Mouse (Mus musculus): ENCODE data around the gene Slc7a6os. TPM values are rescaled to one million over a fixed set of nuclear protein-coding genes. Genes with fewer than 3 reads are reported as not detected.

The Slc7a6os gene
- polyA plus RNA-seq, 1 experiment from 2014 or later, result 44.7 TPM

DNA sequence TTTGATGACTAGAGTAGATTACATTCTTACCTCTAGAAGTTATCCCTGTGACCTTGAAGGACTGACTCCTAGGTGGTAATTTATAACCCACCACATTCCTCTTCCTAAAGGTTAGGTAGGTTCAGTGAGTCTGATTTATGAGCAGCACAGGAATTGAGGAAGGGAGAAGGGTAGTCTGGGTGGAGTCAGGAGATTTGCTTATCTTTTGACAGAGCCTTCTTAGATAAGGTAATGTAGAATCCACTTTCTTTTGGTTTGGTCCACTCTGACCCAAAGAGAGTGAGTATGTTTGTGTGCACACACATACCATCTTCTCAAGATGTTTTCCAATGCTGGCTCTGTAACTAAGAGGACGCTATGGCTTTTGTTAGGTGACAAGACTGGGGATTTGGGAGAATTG lies 33.1 kb downstream of the Slc7a6os start:
- Histone ChIP-seq H3K27me3 (no peaks in the 10 kb centered on the region), H3K9me3 (no peaks in the 10 kb centered on the region), H3K4me2 (no peak overlapping the region), H3K9ac (replicated peaks) (no peak overlapping the region), H3K27ac (no peak overlapping the region), H3K4me1 (replicated peaks) (peaks cover 13% of the 10 kb centered on the region), H3K4me3 (replicated peaks) (no peak overlapping the region), H3K36me3 (peaks cover 22% of the 10 kb centered on the region)
- 73% methylated on average over 1 of the region's 1 CpGs for WGBS
- ATAC-seq (ENCODE audit: insufficient number of reproducible peaks, insufficient read depth, low FRiP score, low TSS enrichment, low read depth), result no peak

DNA sequence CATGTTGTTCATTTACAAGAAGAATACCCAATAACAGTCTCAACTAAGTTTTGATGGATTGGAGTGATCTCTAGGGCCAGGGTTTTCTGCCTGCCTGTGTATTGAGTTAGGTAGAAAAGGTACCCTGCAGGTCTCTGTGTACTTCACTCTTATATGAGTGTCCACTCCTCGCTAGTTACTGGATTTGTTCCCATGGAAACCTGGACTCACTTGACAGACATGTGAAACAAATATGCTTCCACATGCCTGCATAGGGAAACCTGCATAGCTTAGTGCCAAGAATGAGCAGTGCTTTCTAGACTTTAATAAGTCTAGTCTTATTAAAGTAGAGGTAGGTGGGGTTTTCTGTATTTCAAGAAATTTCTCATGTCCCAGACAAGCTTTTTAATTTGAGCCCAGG lies 33.8 kb downstream of the Slc7a6os start:
- Histone ChIP-seq H3K9ac (replicated peaks) (no peak overlapping the region), H3K27ac (no peak overlapping the region), H3K4me3 (replicated peaks) (no peak overlapping the region), H3K27me3 (no peaks in the 10 kb centered on the region), H3K4me1 (replicated peaks) (peaks cover 13% of the 10 kb centered on the region), H3K4me2 (no peak overlapping the region), H3K9me3 (no peaks in the 10 kb centered on the region), H3K36me3 (peaks cover 15% of the 10 kb centered on the region)
- WGBS, result 31% methylated on average over 1 of the region's 1 CpGs
- no peak for ATAC-seq (ENCODE audit: insufficient number of reproducible peaks, insufficient read depth, low FRiP score, low TSS enrichment, low read depth)

DNA sequence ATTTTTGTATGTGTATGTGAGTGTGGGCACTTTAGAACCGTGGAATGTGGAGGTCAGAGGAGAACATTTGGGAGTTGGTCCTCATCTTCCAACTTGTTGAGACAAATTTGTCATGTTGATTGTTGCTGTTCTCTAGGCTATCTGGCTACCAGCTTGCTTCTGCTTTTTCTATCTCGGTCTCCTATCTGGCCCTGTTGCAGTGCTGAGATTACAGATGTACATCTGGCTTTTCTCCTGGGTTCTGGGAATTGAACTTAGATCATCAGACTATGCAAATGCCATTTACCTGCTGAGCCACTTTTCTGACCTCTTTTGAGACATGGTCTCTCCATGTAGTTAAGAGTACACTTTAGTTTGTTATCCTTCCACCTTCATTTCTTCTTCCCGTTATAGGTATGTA lies 37.2 kb downstream of the Slc7a6os start:
- Histone ChIP-seq H3K27me3 (no peaks in the 10 kb centered on the region), H3K9ac (replicated peaks) (no peak overlapping the region), H3K4me1 (replicated peaks) (peaks cover 20% of the 10 kb centered on the region), H3K27ac (no peak overlapping the region), H3K9me3 (no peaks in the 10 kb centered on the region), H3K36me3 (peaks cover 3% of the 10 kb centered on the region; the same call in 1 of the 2 replicates), H3K4me2 (no peak overlapping the region), H3K4me3 (replicated peaks) (no peak overlapping the region)
- 96% methylated on average over 3 of the region's 3 CpGs for WGBS
- ATAC-seq (ENCODE audit: insufficient number of reproducible peaks, insufficient read depth, low FRiP score, low TSS enrichment, low read depth), result no peak

DNA sequence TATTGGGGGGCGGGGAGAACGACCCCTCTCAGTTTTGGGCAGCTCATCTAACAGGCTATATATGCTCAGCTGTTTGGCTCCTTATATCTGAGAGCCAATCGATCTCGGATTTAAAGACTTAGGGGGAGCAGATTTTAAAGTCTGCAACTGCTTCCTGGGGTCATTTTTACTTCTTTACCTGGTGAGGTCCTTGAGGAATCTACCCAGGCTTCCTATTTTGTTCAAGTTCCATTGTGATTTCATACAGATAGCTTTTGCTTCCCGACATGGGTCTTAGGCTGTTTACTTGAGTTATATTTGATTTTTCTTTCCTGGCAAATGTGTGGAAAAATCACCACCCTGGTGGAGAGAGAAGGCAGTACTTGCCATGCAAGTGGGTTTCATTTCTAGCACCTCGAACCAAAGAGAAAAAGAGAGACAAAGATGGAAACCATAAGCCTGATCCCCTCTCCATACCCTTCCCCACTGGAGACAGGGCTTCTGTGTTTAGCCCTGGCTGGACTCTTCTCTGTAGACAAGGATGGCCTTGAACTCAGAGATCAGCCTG lies 40.7 kb downstream of the Slc7a6os start:
- H3K27ac ChIP-seq, result 0 out of 2 replicates have a peak overlapping the region, but pooled peaks have one; percentile 23
- H3K27me3 ChIP-seq, result no peaks in the 10 kb centered on the region

DNA sequence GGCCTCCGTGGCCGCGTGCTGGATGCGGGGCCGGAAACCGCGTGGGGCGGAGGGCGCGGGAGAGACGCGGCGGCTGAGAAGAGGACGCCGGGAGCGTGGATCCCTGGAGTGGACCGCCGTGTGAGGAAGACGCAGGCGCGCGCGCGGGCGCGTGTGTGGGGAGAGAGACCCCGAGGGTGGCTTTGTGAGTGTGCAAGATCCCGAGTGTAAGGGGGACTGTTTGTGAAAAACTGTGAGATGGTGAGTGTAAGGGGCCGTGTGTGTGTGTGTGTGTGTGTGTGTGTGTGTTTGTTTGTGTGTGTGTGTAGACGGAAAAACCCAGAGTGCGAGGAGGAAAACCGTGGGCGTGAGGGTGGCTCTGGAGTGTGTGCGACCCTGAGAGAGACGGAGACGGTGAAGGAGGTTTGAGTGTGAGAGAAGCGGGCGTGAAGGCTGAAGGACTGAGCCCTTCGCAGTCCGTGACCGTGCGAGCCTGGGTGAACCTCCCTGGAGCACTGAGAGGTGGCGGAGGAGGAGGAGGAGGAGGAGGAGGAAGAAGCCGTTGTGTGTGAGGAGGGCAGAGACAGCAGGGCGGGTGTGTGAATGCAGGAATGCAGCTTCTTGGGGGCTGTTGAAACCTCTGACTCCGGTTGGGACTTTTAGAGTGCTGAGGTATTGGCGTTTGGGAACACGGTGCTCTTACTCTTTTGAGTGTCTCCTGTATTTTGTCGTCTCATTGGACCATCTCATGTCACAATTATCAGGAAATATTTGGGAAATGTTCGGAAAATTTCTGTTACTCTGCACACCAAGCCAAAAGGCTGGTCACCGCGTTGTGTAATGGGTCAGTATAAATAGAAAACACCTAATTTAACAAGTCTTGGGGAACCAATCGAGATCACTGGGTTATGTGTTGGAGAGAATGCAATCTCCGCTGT lies 41.5 kb downstream of the Slc7a6os start:
- peak overlapping the region; percentile 90 for H3K27ac ChIP-seq
- no peaks in the 10 kb centered on the region for H3K27me3 ChIP-seq
- ATAC-seq (ENCODE audit: insufficient number of reproducible peaks, insufficient read depth, low FRiP score, low TSS enrichment, low read depth), result peak; percentile 60
- H3K4me2 ChIP-seq, result peak overlapping the region; percentile 91
- H3K4me3 ChIP-seq (replicated peaks), result peak overlapping the region; percentile 86
- no peaks in the 10 kb centered on the region for H3K9me3 ChIP-seq
- peaks cover 13% of the 10 kb centered on the region for H3K4me1 ChIP-seq (replicated peaks)
- peak overlapping the region; percentile 85 for H3K9ac ChIP-seq (replicated peaks)
- WGBS, result 1% methylated on average over 54 of the region's 54 CpGs
- H3K36me3 ChIP-seq, result peaks cover 8% of the 10 kb centered on the region; the same call in 1 of the 2 replicates

More for the DNA sequence above, 40.7 kb downstream of the Slc7a6os start:
- H3K36me3 ChIP-seq, result peaks cover 3% of the 10 kb centered on the region; the same call in 1 of the 2 replicates
- no peaks in the 10 kb centered on the region for H3K9me3 ChIP-seq
- peak overlapping the region; percentile 85 for H3K9ac ChIP-seq (replicated peaks)
- H3K4me1 ChIP-seq (replicated peaks), result peaks cover 13% of the 10 kb centered on the region
- peak overlapping the region; percentile 91 for H3K4me2 ChIP-seq
- WGBS, result 43% methylated on average over 6 of the region's 6 CpGs
- peak overlapping the region; percentile 86 for H3K4me3 ChIP-seq (replicated peaks)
- ATAC-seq (ENCODE audit: insufficient number of reproducible peaks, insufficient read depth, low FRiP score, low TSS enrichment, low read depth), result no peak

DNA sequence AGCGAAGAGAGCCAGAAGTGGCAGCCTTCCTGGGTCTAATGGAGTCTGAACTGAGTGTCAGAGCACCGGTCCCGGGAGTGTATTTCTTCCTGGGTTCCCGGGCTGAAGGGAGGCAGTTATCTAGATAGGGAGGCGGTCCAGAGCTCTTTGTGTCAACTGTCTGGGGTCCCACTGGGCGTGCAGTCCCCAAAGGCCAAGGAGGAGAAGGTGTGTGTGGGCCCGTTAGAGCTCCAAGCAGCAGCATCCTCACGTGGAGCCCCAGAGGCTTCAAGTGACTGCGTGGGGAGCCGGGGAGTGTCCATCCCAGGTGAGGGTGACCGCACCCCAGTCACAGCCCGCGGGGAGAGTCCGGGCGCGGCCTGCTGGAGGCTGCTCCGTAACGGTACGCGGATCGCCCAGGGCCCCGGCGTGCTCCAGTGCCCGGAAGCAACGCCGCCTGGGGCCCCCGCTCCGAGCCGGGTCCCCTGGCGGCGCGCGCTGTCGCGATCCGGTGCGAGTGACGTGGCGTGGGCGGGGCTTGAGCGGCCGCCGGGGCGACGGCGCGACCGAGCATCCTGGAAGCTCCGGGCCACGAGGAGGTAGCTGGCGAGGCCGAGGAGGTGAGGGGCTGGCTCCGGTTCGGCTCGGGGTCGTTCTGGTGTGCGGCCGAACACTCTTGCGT lies 42.2 kb downstream of the Slc7a6os start, which contains the start of gene Slc7a6:
Slc7a6 (plus strand) TSS at position 502 of the 661 bp plus-strand sequence.
- no peaks in the 10 kb centered on the region for H3K9me3 ChIP-seq
- H3K27ac ChIP-seq, result peak within 1 kb of the TSS; percentile 90
- H3K9ac ChIP-seq (replicated peaks), result peak within 1 kb of the TSS; percentile 85
- peak within 1 kb of the TSS; percentile 86 for H3K4me3 ChIP-seq (replicated peaks)
- peaks cover 13% of the 10 kb centered on the region for H3K4me1 ChIP-seq (replicated peaks)
- H3K4me2 ChIP-seq, result peak within 1 kb of the TSS; percentile 91
- ATAC-seq (ENCODE audit: insufficient number of reproducible peaks, insufficient read depth, low FRiP score, low TSS enrichment, low read depth), result peak; percentile 71
- H3K36me3 ChIP-seq, result peaks cover 16% of the 10 kb centered on the region
- WGBS, result under 1% methylated on average over 59 of the region's 59 CpGs
- H3K27me3 ChIP-seq, result no peaks in the 10 kb centered on the region

DNA sequence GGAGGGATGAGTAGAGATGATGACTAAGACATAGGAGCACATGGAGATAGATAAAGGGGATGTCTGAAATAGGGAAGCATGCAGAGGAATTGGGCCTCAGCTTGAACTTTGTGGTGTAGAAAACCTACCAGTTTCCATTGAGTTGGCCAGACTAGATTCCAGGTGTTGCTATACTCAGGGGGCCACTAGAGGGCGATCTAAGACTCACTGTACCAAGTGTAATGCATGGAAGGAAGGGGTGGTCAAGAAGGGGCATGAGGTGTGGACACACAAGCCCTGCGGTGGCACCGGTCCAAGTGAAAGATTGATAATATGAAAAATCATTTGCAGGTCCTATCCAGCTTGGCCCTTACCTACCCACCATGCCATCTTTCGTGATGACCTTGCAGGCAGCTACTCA lies 45.3 kb downstream of the Slc7a6os start:
- H3K9ac ChIP-seq (replicated peaks), result no peak overlapping the region
- no peak overlapping the region for H3K4me3 ChIP-seq (replicated peaks)
- 47% methylated on average over 4 of the region's 4 CpGs for WGBS

DNA sequence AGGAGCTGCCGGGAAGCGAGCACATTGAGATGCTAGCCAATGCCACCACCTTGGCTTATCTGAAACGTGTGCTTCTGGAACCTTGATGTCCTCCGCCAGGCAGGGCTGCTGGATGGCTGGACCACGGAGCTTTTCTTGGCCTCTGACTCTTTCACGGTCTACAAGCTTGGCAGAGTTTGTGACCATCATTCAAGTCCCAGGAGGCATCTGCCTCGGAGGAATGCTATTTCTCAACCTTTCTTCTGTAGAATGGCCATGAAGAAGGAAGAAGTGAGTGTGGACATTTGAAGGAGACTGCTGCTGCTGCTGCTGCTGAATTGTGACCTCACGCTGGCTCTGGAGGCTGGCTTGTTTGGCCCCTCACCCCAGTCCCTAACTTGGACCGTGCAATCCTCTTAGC lies 47.5 kb downstream of the Slc7a6os start:
- Histone ChIP-seq H3K4me2 (no peak overlapping the region), H3K27me3 (no peaks in the 10 kb centered on the region), H3K27ac (no peak overlapping the region), H3K36me3 (peaks cover 62% of the 10 kb centered on the region), H3K9me3 (no peaks in the 10 kb centered on the region), H3K4me1 (replicated peaks) (peaks cover 3% of the 10 kb centered on the region; the same call in 1 of the 2 replicates), H3K9ac (replicated peaks) (no peak overlapping the region), H3K4me3 (replicated peaks) (no peak overlapping the region)
- 89% methylated on average over 9 of the region's 9 CpGs for WGBS
- no peak for ATAC-seq (ENCODE audit: insufficient number of reproducible peaks, insufficient read depth, low FRiP score, low TSS enrichment, low read depth)

More for the DNA sequence above, 45.3 kb downstream of the Slc7a6os start:
- Histone ChIP-seq H3K4me1 (replicated peaks) (peaks cover 13% of the 10 kb centered on the region), H3K27ac (no peak overlapping the region), H3K36me3 (peaks cover 43% of the 10 kb centered on the region), H3K9me3 (no peaks in the 10 kb centered on the region), H3K27me3 (no peaks in the 10 kb centered on the region), H3K4me2 (no peak overlapping the region)
- ATAC-seq (ENCODE audit: insufficient number of reproducible peaks, insufficient read depth, low FRiP score, low TSS enrichment, low read depth), result no peak

DNA sequence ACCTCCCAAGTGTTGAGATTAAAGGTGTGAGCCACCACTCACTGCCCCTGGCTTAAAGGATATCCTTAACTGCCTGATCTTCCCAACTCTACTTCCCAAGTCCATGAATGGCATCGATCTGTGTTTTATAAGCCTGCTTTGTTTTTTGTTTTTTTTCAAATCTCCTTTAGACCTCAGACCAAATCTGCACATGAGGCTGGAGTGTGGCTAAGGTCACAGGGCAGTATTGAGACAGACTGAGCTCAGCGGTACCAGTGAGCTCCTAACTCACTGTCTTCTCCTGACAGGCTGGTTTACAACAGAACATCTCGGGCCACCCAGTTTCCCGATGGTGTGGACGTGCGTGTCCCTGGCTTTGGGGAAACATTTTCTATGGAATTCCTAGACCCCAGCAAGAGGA lies 50.9 kb downstream of the Slc7a6os start:
- 88% methylated on average over 6 of the region's 6 CpGs for WGBS

DNA sequence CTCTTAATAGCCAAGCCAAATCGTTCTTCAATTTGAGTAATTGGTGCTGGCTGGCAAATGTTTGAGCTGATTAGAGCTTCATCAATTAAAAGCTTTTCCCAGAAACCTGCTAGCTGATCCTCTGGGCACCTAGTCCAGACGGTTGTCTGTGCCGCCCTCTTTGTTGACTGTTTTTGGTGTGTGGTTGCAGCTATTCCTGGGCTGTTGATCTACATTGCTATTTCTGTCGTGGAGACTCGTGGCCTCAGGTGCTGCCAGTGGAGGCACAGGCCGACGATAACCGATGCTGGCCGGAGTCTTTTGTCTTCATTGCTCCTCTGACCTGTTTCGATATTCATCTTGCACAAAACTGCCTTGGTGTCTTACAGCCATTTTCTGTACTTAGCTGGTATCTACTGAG lies 52.4 kb downstream of the Slc7a6os start:
- no peaks in the 10 kb centered on the region for H3K9me3 ChIP-seq
- no peaks in the 10 kb centered on the region for H3K4me1 ChIP-seq (replicated peaks)
- no peaks in the 10 kb centered on the region for H3K27me3 ChIP-seq
- peaks cover 72% of the 10 kb centered on the region for H3K36me3 ChIP-seq
- no peak overlapping the region for H3K4me3 ChIP-seq (replicated peaks)
- no peak overlapping the region for H3K27ac ChIP-seq
- H3K9ac ChIP-seq (replicated peaks), result no peak overlapping the region
- ATAC-seq (ENCODE audit: insufficient number of reproducible peaks, insufficient read depth, low FRiP score, low TSS enrichment, low read depth), result no peak
- H3K4me2 ChIP-seq, result no peak overlapping the region
- WGBS, result 87% methylated on average over 10 of the region's 10 CpGs

More for the DNA sequence above, 50.9 kb downstream of the Slc7a6os start:
- Histone ChIP-seq H3K9ac (replicated peaks) (no peak overlapping the region), H3K27me3 (no peaks in the 10 kb centered on the region), H3K4me1 (replicated peaks) (no peaks in the 10 kb centered on the region), H3K4me2 (no peak overlapping the region), H3K9me3 (no peaks in the 10 kb centered on the region), H3K36me3 (peaks cover 79% of the 10 kb centered on the region), H3K27ac (no peak overlapping the region), H3K4me3 (replicated peaks) (no peak overlapping the region)
- ATAC-seq (ENCODE audit: insufficient number of reproducible peaks, insufficient read depth, low FRiP score, low TSS enrichment, low read depth), result no peak

DNA sequence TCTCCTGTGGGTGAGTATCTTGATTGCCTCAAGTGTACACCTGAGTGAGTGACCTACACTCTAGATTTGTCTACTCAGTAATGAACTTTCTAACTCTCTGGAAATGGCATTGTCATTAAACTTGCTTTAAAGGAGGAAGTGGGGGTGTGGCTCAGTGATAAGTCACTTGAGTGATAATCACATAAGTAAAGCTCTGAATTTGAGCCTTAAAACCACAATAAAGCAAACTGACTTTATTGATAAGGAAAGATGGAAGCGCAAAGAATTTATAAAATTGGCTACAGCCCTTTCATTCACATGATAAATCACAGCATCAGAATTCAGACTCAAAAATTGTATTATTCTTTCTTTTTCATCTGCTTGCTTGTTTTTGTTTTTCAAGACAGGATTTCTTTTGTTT lies 53.3 kb downstream of the Slc7a6os start:
- 94% methylated on average over 1 of the region's 1 CpGs for WGBS
- H3K36me3 ChIP-seq, result peaks cover 62% of the 10 kb centered on the region

More for the DNA sequence above, 53.3 kb downstream of the Slc7a6os start:
- no peak overlapping the region for H3K4me2 ChIP-seq
- no peaks in the 10 kb centered on the region for H3K4me1 ChIP-seq (replicated peaks)
- no peak overlapping the region for H3K4me3 ChIP-seq (replicated peaks)
- H3K9me3 ChIP-seq, result no peaks in the 10 kb centered on the region
- no peaks in the 10 kb centered on the region for H3K27me3 ChIP-seq
- H3K9ac ChIP-seq (replicated peaks), result no peak overlapping the region
- ATAC-seq (ENCODE audit: insufficient number of reproducible peaks, insufficient read depth, low FRiP score, low TSS enrichment, low read depth), result no peak
- no peak overlapping the region for H3K27ac ChIP-seq

All from limb, embryonic 12.5 days (tissue).